Mouse (Mus musculus): Measurements from ENCODE around the gene Lrrc8d. TPM values are rescaled to one million over a fixed set of nuclear protein-coding genes. Genes with fewer than 3 reads are reported as not detected.

The Lrrc8d gene
- polyA plus RNA-seq, 1 experiment from 2014 or later, result 14.5 TPM

- no peaks in the 10 kb centered on the region for H3K9me3 ChIP-seq (ENCODE audit: control insufficient read depth)
- peaks cover 2% of the 10 kb centered on the region; the same call in 1 of the 2 replicates for H3K4me1 ChIP-seq (replicated peaks; ENCODE audit: control insufficient read depth, insufficient read depth, low read length)
- H3K27ac ChIP-seq (ENCODE audit: low read depth, low read length), result no peak overlapping the region
- no peaks in the 10 kb centered on the region for H3K27me3 ChIP-seq (replicated peaks; ENCODE audit: control insufficient read depth, insufficient read depth, low read length)
- TF ChIP-seq CTCF (IDR thresholded peaks at IDR 0.05; ENCODE audit: low read depth), result peak; percentile 69
- 86% methylated on average over 7 of the region's 7 CpGs for WGBS
- H3K4me2 ChIP-seq (replicated peaks; ENCODE audit: low read depth), result no peak overlapping the region
- ATAC-seq, result no peak
- no peak overlapping the region for H3K4me3 ChIP-seq (ENCODE audit: low read depth, low read length)
- H3K36me3 ChIP-seq (ENCODE audit: control insufficient read depth, insufficient read depth), result no peaks in the 10 kb centered on the region
- H3K9ac ChIP-seq (ENCODE audit: low read depth, low read length), result no peak overlapping the region
Observed at GRCm38 (mm10) chr5:105691645-105692044, 8.1 kb upstream of the Lrrc8d start.

- no peak overlapping the region for H3K4me3 ChIP-seq (ENCODE audit: low read depth, low read length)
- no peaks in the 10 kb centered on the region for H3K36me3 ChIP-seq (ENCODE audit: control insufficient read depth, insufficient read depth)
- H3K9ac ChIP-seq (ENCODE audit: low read depth, low read length), result no peak overlapping the region
- TF ChIP-seq CTCF (IDR thresholded peaks at IDR 0.05; ENCODE audit: low read depth), result no peak
- H3K9me3 ChIP-seq (ENCODE audit: control insufficient read depth), result no peaks in the 10 kb centered on the region
- no peaks in the 10 kb centered on the region for H3K27me3 ChIP-seq (replicated peaks; ENCODE audit: control insufficient read depth, insufficient read depth, low read length)
- H3K4me2 ChIP-seq (replicated peaks; ENCODE audit: low read depth), result no peak overlapping the region
- ATAC-seq, result no peak
- H3K4me1 ChIP-seq (replicated peaks; ENCODE audit: control insufficient read depth, insufficient read depth, low read length), result no peaks in the 10 kb centered on the region; the same call in 1 of the 2 replicates
- 84% methylated on average over 7 of the region's 7 CpGs for WGBS
- no peak overlapping the region for H3K27ac ChIP-seq (ENCODE audit: low read depth, low read length)
Observed at GRCm38 (mm10) chr5:105694339-105694930, 5.3 kb upstream of the Lrrc8d start.

- no peak overlapping the region for H3K4me3 ChIP-seq (ENCODE audit: low read depth, low read length)
- 81% methylated on average over 6 of the region's 6 CpGs for WGBS
- H3K36me3 ChIP-seq (ENCODE audit: control insufficient read depth, insufficient read depth), result no peaks in the 10 kb centered on the region
- no peak overlapping the region for H3K9ac ChIP-seq (ENCODE audit: low read depth, low read length)
- no peaks in the 10 kb centered on the region for H3K9me3 ChIP-seq (ENCODE audit: control insufficient read depth)
- H3K4me1 ChIP-seq (replicated peaks; ENCODE audit: control insufficient read depth, insufficient read depth, low read length), result no peaks in the 10 kb centered on the region; the same call in 1 of the 2 replicates
- H3K27ac ChIP-seq (ENCODE audit: low read depth, low read length), result no peak overlapping the region
- H3K27me3 ChIP-seq (replicated peaks; ENCODE audit: control insufficient read depth, insufficient read depth, low read length), result no peaks in the 10 kb centered on the region
- no peak for TF ChIP-seq CTCF (IDR thresholded peaks at IDR 0.05; ENCODE audit: low read depth)
- H3K4me2 ChIP-seq (replicated peaks; ENCODE audit: low read depth), result no peak overlapping the region
- ATAC-seq, result no peak
Observed at GRCm38 (mm10) chr5:105696049-105696448, 3.7 kb upstream of the Lrrc8d start.

GRCm38 (mm10) chr5:105697886-105698285 lies 1.9 kb upstream of the Lrrc8d start:
- 83% methylated on average over 3 of the region's 3 CpGs for WGBS
- no peak for ATAC-seq
- no peak overlapping the region for H3K9ac ChIP-seq (ENCODE audit: low read depth, low read length)
- 0 out of 2 replicates have a peak, but pooled peaks cover under 1% of the 10 kb centered on the region for H3K4me1 ChIP-seq (replicated peaks; ENCODE audit: control insufficient read depth, insufficient read depth, low read length)
- TF ChIP-seq CTCF (IDR thresholded peaks at IDR 0.05; ENCODE audit: low read depth), result no peak
- no peaks in the 10 kb centered on the region for H3K36me3 ChIP-seq (ENCODE audit: control insufficient read depth, insufficient read depth)
- no peak overlapping the region for H3K27ac ChIP-seq (ENCODE audit: low read depth, low read length)
- no peaks in the 10 kb centered on the region for H3K27me3 ChIP-seq (replicated peaks; ENCODE audit: control insufficient read depth, insufficient read depth, low read length)
- no peaks in the 10 kb centered on the region for H3K9me3 ChIP-seq (ENCODE audit: control insufficient read depth)
- H3K4me3 ChIP-seq (ENCODE audit: low read depth, low read length), result no peak overlapping the region
- no peak overlapping the region for H3K4me2 ChIP-seq (replicated peaks; ENCODE audit: low read depth)

GRCm38 (mm10) chr5:105698694-105699093 lies 1.1 kb upstream of the Lrrc8d start:
- H3K4me2 ChIP-seq (replicated peaks; ENCODE audit: low read depth), result peak overlapping the region; percentile 95
- H3K27me3 ChIP-seq (replicated peaks; ENCODE audit: control insufficient read depth, insufficient read depth, low read length), result no peaks in the 10 kb centered on the region
- no peaks in the 10 kb centered on the region for H3K36me3 ChIP-seq (ENCODE audit: control insufficient read depth, insufficient read depth)
- no peaks in the 10 kb centered on the region for H3K9me3 ChIP-seq (ENCODE audit: control insufficient read depth)
- ATAC-seq, result no peak
- 0 out of 2 replicates have a peak, but pooled peaks cover 5% of the 10 kb centered on the region for H3K4me1 ChIP-seq (replicated peaks; ENCODE audit: control insufficient read depth, insufficient read depth, low read length)
- H3K4me3 ChIP-seq (ENCODE audit: low read depth, low read length), result peak overlapping the region; percentile 82; the same call in 1 of the 2 replicates
- TF ChIP-seq CTCF (IDR thresholded peaks at IDR 0.05; ENCODE audit: low read depth), result no peak
- peak overlapping the region; percentile 96; the same call in 1 of the 2 replicates for H3K9ac ChIP-seq (ENCODE audit: low read depth, low read length)
- WGBS, result 22% methylated on average over 7 of the region's 7 CpGs
- peak overlapping the region; percentile 100 for H3K27ac ChIP-seq (ENCODE audit: low read depth, low read length)

GRCm38 (mm10) chr5:105700070-105700851 lies 492 bp downstream of the Lrrc8d start:
- Histone ChIP-seq H3K9me3 (ENCODE audit: control insufficient read depth) (no peaks in the 10 kb centered on the region), H3K36me3 (ENCODE audit: control insufficient read depth, insufficient read depth) (no peaks in the 10 kb centered on the region), H3K4me1 (replicated peaks; ENCODE audit: control insufficient read depth, insufficient read depth, low read length) (0 out of 2 replicates have a peak, but pooled peaks cover 5% of the 10 kb centered on the region), H3K9ac (ENCODE audit: low read depth, low read length) (peak overlapping the region; percentile 96), H3K4me2 (replicated peaks; ENCODE audit: low read depth) (peak overlapping the region; percentile 95), H3K27me3 (replicated peaks; ENCODE audit: control insufficient read depth, insufficient read depth, low read length) (no peaks in the 10 kb centered on the region), H3K4me3 (ENCODE audit: low read depth, low read length) (peak overlapping the region; percentile 82), H3K27ac (ENCODE audit: low read depth, low read length) (peak overlapping the region; percentile 100)
- 0 out of 2 replicates have a peak, but pooled peaks have one; percentile 28 for TF ChIP-seq CTCF (IDR thresholded peaks at IDR 0.05; ENCODE audit: low read depth)
- peak; percentile 78 for ATAC-seq
- WGBS, result under 1% methylated on average over 98 of the region's 101 CpGs
